Mouse (Mus musculus) cerebellum, adult 2 months (tissue): ENCODE data around the gene Pmepa1. TPM values are rescaled to one million over a fixed set of nuclear protein-coding genes. Genes with fewer than 3 reads are reported as not detected.

ENCODE experiments used
- DNase-seq, 2 experiments: peaks; one replicate each; pipeline ENCODE4 v3.0.0; 2021
- H3K27ac ChIP-seq: fragments of 200-500 bp; 2 replicates; pipeline ENCODE4 v1.5.1; 2012; ENCODE audit warnings: low read length, control low read depth, inconsistent platforms; ENCODE audit not compliant: insufficient read depth
- H3K27me3 ChIP-seq: fragments of 200-500 bp; 2 replicates; pipeline ENCODE4 v1.6.1; 2012; ENCODE audit warnings: inconsistent platforms, mild to moderate bottlenecking, low read length, moderate library complexity; ENCODE audit not compliant: control insufficient read depth, insufficient read depth
- H3K4me1 ChIP-seq: fragments of 200-500 bp; 2 replicates; pipeline ENCODE4 v1.6.1; 2011; ENCODE audit warnings: low read length; ENCODE audit not compliant: control insufficient read depth, insufficient read depth
- H3K4me3 ChIP-seq: fragments of 200-500 bp; replicated peaks from 2 replicates; pipeline ENCODE3; 2011; ENCODE audit warnings: mild to moderate bottlenecking, low read depth, low read length, control low read depth; ENCODE audit not compliant: insufficient read depth
- CTCF ChIP-seq: fragments of 200-500 bp; IDR thresholded peaks from 2 replicates; pipeline ENCODE4 v1.5.1; 2011; ENCODE audit warnings: low read depth, mild to moderate bottlenecking, control low read depth, low read length, moderate library complexity, borderline replicate concordance; ENCODE audit not compliant: insufficient read depth
- POLR2A ChIP-seq: fragments of 200-500 bp; IDR thresholded peaks from 2 replicates; pipeline ENCODE4 v1.6.1; 2011; ENCODE audit warnings: low read length, control low read depth, borderline replicate concordance; ENCODE audit not compliant: insufficient read depth
- WGBS: fragments of 180-500 bp; shearing (Covaris S2); methylation state at CpG from one replicate; pipeline ENCODE4 v1.1.7; 2018; 5-methylcytosine and 5-hydroxymethylcytosine counted together
- polyA plus RNA-seq: library from polyadenylated mRNA; depleted of rRNA; stranded (reverse); fragments of >200 nt; gene quantifications from 2 replicates; pipeline ENCODE4 v1.2.3, GENCODE M21; 2012

Gene Pmepa1
- polyA plus RNA-seq, 1 experiment = 24.1 TPM

DNA sequence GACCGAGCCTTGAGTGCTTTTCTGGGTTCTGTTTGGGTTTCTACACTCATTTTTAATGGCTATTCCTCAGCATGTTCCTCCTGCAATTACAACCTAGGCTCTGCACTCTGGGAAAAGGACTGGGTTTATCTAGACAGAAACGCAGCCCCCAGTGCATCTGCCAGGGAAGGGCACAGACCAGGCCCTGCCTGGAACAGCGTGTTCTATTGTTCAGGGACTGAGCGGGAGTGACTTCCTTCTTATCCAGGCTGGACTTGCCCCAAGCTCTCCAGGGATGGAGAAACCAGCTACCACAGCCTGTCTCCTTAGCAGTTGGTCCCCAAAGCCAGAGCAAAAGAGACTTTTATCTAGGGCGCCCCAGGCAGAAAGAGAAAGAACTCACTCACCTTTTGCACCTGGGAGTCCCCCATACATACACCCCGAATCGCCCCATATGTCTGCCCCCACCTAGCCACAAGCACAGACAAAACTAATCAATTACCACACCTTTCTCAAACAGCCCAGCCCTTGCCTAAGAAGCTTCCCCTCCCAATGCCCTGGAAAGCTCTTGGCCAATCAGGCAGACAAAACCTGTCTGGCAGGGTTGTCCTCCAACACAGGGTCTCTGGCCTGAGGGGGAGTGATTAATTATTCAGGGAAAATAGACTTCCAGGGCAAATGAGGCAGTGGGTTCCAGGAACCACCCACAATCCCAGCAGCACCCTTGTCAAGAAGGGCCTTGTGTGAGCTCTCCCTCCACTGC is 20.4 kb downstream of the Pmepa1 start:
- DNase-seq = no peak
- WGBS = 76% methylated on average over 7 of the region's 7 CpGs
- Histone ChIP-seq H3K27ac (no peak overlapping the region), H3K4me1 (peaks cover 9% of the 10 kb centered on the region; the same call in 1 of the 2 replicates), H3K27me3 (peaks cover 1% of the 10 kb centered on the region; the same call in 1 of the 2 replicates), H3K4me3 (no peak overlapping the region)
- TF ChIP-seq POLR2A (no peak), CTCF (no peak)

DNA sequence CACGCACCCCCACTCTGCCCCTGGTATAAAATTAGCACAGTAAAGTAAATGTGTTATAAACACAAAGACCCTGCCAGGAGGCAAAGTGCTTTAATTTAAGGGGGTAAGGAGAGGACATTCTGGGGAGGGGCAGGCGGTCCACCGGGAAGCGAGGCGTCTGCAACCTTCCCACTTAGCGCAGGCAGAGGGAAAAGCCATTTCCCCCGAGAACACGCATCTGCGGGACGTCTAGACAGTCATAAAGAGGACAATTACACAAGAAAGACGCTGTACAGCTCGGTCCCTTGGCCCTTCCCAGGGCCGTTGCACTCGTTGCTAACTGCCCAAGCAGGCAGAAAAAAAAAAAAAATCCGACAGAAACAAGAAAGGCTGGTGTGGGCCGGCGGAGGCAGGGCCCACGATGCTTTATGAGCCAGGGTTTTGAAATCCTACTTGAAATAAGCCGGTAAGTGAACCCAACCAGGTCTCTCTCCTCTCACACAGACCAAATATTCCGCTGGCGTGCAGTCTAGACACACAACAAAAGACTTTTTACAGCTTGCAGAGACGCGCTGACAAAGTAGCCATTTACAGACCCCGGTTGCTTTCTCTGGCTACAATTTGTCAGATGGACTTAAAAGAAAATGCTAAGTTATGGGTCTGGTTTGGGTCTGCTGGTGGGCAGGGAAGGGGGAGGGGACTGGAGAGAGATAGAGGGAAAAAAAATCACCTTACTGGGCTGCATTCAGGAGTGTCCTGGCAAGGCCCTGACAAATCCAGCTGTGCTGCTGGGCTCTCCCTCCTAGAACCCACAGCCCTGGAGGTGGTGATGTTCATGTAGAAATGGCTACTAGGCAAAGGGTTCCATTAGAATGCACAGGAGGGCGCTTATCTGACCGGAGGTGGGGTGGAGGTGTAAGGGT is 22.3 kb downstream of the Pmepa1 start:
- no peak for DNase-seq
- 69% methylated on average over 26 of the region's 26 CpGs for WGBS
- Histone ChIP-seq H3K27me3 (peaks cover 1% of the 10 kb centered on the region; the same call in 1 of the 2 replicates), H3K4me3 (no peak overlapping the region), H3K27ac (no peak overlapping the region), H3K4me1 (peaks cover 10% of the 10 kb centered on the region; the same call in 1 of the 2 replicates)
- no peak for TF ChIP-seq CTCF
- no peak for TF ChIP-seq POLR2A

DNA sequence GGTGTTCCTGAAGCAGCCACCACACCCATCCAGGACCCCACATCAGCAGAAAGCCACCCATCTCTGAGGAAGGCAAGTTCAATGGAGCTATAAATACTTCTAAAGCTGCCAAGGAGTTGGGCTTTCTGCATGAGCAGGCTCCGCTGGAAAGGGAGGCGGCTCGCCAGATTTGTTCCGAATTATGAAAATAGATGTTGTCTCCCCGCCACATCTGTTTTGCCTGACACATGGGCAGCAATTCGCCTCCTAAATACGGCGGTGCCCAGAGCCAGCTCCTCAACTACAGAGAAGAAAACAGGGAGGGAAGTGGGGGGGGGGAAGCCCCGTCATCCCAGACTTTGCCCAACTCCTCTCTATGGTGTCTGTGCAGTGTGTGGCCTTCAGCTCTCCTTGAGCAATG is 24.7 kb downstream of the Pmepa1 start:
- WGBS = 27% methylated on average over 9 of the region's 9 CpGs
- TF ChIP-seq CTCF = no peak
- TF ChIP-seq POLR2A = no peak
- H3K27me3 ChIP-seq = no peaks in the 10 kb centered on the region
- H3K27ac ChIP-seq = no peak overlapping the region
- no peak for DNase-seq
- no peak overlapping the region for H3K4me3 ChIP-seq
- 0 out of 2 replicates have a peak, but pooled peaks cover 5% of the 10 kb centered on the region for H3K4me1 ChIP-seq

DNA sequence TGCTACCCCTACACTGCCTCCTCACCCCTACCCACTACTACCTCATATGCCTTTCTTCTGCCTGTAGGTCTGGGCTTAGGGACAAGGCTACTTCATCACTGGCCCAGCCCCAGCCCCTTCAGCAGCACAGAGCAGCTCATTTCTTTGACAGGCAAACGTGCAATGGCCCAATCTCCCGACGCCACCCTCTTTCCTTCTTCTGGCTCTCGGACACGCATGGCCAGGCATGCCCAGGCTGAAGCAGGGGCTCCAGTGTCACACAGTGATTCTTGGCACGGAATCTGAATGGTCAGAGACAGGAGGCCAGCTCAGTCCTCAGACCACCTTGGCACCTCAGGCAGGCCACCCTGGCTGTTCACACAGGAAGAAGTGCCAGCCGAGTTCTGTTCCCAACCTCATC is 25.2 kb downstream of the Pmepa1 start:
- H3K27ac ChIP-seq = no peak overlapping the region
- WGBS = 16% methylated on average over 7 of the region's 7 CpGs

DNA sequence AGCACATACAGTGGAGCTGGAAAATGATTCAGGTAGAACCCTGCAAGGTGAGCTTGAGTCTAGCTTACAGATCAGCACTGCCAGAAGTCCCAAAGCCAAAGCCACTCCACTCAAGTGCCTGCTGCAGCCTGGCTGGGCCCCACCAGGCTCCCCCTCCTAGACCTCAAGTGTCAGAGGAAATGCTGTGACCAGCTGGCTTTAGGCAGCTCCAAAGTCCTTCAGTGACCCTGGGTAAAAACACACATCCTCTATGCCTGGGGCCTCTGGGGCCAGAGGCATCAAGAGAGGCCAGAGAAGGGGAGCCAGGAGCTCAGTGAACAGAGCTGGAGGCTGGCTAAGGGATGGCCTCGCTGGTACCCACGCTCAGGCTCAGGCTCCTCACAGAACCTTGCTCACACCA is 25.9 kb downstream of the Pmepa1 start:
- Histone ChIP-seq H3K27ac (no peak overlapping the region), H3K4me1 (0 out of 2 replicates have a peak, but pooled peaks cover 5% of the 10 kb centered on the region), H3K4me3 (no peak overlapping the region), H3K27me3 (no peaks in the 10 kb centered on the region)
- DNase-seq = no peak
- TF ChIP-seq CTCF = no peak
- no peak for TF ChIP-seq POLR2A
- WGBS = 26% methylated on average over 2 of the region's 2 CpGs

More for the DNA sequence above, 25.2 kb downstream of the Pmepa1 start:
- DNase-seq = no peak
- Histone ChIP-seq H3K4me3 (no peak overlapping the region), H3K4me1 (0 out of 2 replicates have a peak, but pooled peaks cover 5% of the 10 kb centered on the region), H3K27me3 (no peaks in the 10 kb centered on the region)
- TF ChIP-seq POLR2A (no peak), CTCF (no peak)

DNA sequence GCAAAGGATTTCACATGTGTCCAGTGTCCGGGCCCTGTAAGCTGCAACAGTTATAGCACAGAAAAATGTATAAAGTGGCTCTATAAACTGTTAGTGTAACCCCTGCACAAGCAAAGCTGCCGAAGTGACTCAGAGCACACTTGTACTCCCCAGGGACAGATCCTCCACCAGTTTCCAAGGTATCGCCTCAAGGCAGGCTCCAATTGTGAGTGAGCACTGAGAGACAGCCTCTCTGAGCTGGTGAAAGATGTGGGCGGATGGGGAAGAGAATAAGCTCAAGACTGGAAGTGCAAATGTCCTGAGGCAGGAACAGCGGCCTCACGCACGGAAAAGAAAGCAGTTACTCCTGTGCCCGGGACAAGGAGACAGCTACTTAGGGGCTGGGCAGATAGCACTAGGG is 26.4 kb downstream of the Pmepa1 start:
- DNase-seq = no peak
- 72% methylated on average over 8 of the region's 8 CpGs for WGBS
- H3K27ac ChIP-seq = no peak overlapping the region
- H3K4me3 ChIP-seq = no peak overlapping the region
- no peaks in the 10 kb centered on the region for H3K27me3 ChIP-seq
- no peak for TF ChIP-seq POLR2A
- TF ChIP-seq CTCF = no peak
- H3K4me1 ChIP-seq = 0 out of 2 replicates have a peak, but pooled peaks cover 5% of the 10 kb centered on the region

DNA sequence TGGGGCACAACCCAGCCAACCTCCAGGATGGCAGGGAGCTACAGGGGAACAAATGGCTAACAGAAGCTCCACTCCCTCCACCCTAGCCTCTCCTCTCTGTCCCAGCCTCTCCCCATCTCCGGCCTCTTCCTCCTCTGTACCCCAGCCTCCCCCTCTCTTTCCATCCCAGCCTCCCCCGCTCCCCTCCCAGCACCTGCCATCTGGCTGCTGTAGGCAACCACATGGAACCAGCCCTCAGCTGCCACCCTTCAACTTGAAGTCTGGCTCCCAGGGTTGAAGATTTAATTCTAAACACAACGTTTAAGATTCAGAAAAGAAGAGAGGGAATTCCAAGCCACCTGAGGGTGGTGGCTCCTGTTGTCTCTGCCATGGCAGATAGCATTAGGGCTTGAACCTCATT is 26.9 kb downstream of the Pmepa1 start:
- Histone ChIP-seq H3K27me3 (no peaks in the 10 kb centered on the region), H3K27ac (no peak overlapping the region), H3K4me1 (0 out of 2 replicates have a peak, but pooled peaks cover 5% of the 10 kb centered on the region), H3K4me3 (no peak overlapping the region)
- DNase-seq = no peak
- 27% methylated on average over 3 of the region's 3 CpGs for WGBS
- TF ChIP-seq POLR2A (no peak), CTCF (no peak)
